Mouse (Mus musculus): ENCODE data around the gene Nob1. TPM values are rescaled to one million over a fixed set of nuclear protein-coding genes. Genes with fewer than 3 reads are reported as not detected.

Nob1 gene
- polyA plus RNA-seq, 1 experiment from 2014 or later = 78.3 TPM

GRCm38 (mm10) chr8:107396106-107396670 lies 28.7 kb downstream of the Nob1 start:
- no peak for ATAC-seq (ENCODE audit: low FRiP score)
- H3K27me3 ChIP-seq = no peaks in the 10 kb centered on the region

GRCm38 (mm10) chr8:107395397-107395796 lies 29.5 kb downstream of the Nob1 start:
- H3K9me3 ChIP-seq (replicated peaks) = no peaks in the 10 kb centered on the region
- no peaks in the 10 kb centered on the region for H3K36me3 ChIP-seq
- no peak overlapping the region for H3K9ac ChIP-seq
- H3K27ac ChIP-seq = no peak overlapping the region
- H3K4me2 ChIP-seq (replicated peaks) = no peak overlapping the region
- peaks cover 4% of the 10 kb centered on the region; the same call in 1 of the 2 replicates for H3K4me1 ChIP-seq
- H3K4me3 ChIP-seq = no peak overlapping the region
- H3K27me3 ChIP-seq = no peaks in the 10 kb centered on the region
- ATAC-seq (ENCODE audit: low FRiP score) = no peak

More at GRCm38 (mm10) chr8:107396106-107396670, 28.7 kb downstream of the Nob1 start:
- Histone ChIP-seq H3K4me1 (peaks cover 4% of the 10 kb centered on the region; the same call in 1 of the 2 replicates), H3K4me3 (no peak overlapping the region), H3K36me3 (no peaks in the 10 kb centered on the region), H3K4me2 (replicated peaks) (no peak overlapping the region), H3K27ac (no peak overlapping the region), H3K9ac (no peak overlapping the region), H3K9me3 (replicated peaks) (no peaks in the 10 kb centered on the region)
- WGBS = 87% methylated on average over 10 of the region's 10 CpGs

- no peaks in the 10 kb centered on the region for H3K9me3 ChIP-seq (replicated peaks)
- WGBS = 76% methylated on average over 4 of the region's 4 CpGs
- no peaks in the 10 kb centered on the region for H3K27me3 ChIP-seq
- H3K36me3 ChIP-seq = no peaks in the 10 kb centered on the region
- no peak overlapping the region for H3K9ac ChIP-seq
- H3K4me2 ChIP-seq (replicated peaks) = no peak overlapping the region
- H3K4me3 ChIP-seq = no peak overlapping the region
- ATAC-seq (ENCODE audit: low FRiP score) = no peak
- no peak overlapping the region for H3K27ac ChIP-seq
- H3K4me1 ChIP-seq = no peaks in the 10 kb centered on the region
Observed at GRCm38 (mm10) chr8:107391136-107391516, 33.7 kb downstream of the Nob1 start.

DNA sequence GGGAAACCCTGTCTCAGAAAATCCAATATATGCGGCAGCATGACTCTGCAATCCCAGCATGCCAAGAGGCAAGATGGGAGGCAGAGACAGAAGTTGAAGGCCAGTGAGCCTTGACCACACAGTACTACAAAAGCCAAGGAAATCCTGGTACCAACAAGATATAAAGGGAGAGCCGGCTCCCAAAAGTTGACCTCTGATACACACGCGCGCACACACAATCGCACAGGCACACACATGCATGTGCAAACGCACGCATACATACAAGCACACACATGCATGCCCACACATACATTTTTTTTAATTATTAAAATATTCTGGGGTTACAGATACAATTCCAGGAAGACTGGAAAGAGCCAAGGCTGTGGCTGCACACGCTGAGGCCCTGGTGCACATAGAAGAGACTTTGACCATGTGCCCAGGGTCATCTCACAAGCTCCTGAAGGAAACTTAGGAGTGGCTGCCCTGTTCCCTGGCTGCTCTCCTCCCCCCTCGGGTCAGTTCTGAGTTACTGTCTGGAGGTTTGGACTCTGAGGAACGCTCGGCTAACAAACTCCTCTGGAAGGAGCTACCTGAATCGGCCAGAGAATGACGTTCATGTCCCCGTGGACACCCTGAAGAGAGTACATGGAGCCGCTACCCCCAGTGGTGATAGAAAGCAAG lies 34.2 kb downstream of the Nob1 start:
- Histone ChIP-seq H3K4me2 (replicated peaks) (no peak overlapping the region), H3K4me1 (no peaks in the 10 kb centered on the region), H3K4me3 (no peak overlapping the region), H3K36me3 (no peaks in the 10 kb centered on the region), H3K27ac (no peak overlapping the region), H3K27me3 (no peaks in the 10 kb centered on the region), H3K9ac (no peak overlapping the region), H3K9me3 (replicated peaks) (no peaks in the 10 kb centered on the region)
- no peak for ATAC-seq (ENCODE audit: low FRiP score)
- 93% methylated on average over 16 of the region's 16 CpGs for WGBS

- H3K4me3 ChIP-seq = no peak overlapping the region
- 0 out of 2 replicates have a peak, but pooled peaks cover 3% of the 10 kb centered on the region for H3K27me3 ChIP-seq
- no peak for ATAC-seq (ENCODE audit: low FRiP score)
- H3K4me2 ChIP-seq (replicated peaks) = no peak overlapping the region
- no peaks in the 10 kb centered on the region for H3K9me3 ChIP-seq (replicated peaks)
- H3K27ac ChIP-seq = no peak overlapping the region
- H3K9ac ChIP-seq = no peak overlapping the region
- H3K36me3 ChIP-seq = no peaks in the 10 kb centered on the region
- 81% methylated on average over 8 of the region's 8 CpGs for WGBS
- H3K4me1 ChIP-seq = no peaks in the 10 kb centered on the region
Observed at GRCm38 (mm10) chr8:107389557-107389956, 35.3 kb downstream of the Nob1 start.

DNA sequence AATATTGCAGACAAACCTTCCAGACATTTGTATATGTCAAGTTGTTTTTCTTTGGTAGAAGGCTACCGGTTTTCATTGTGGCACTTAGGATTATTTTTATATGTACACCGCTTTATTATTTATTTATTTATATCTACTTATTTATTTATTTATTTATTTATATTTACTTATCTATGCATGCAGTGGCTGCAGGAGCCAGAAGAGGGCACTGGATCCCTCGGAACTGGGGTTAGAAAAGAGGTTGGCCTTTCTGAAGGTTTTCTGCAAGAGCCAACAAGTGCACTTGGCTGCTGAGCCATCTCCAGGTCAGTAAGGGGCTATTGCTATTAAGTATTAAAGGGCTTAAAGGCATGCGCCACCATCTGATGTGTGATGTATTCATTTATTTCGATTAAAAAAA lies 37.0 kb downstream of the Nob1 start:
- Histone ChIP-seq H3K27me3 (0 out of 2 replicates have a peak, but pooled peaks cover 3% of the 10 kb centered on the region), H3K4me3 (no peak overlapping the region), H3K27ac (no peak overlapping the region), H3K9ac (no peak overlapping the region), H3K4me1 (no peaks in the 10 kb centered on the region), H3K36me3 (no peaks in the 10 kb centered on the region), H3K9me3 (replicated peaks) (no peaks in the 10 kb centered on the region), H3K4me2 (replicated peaks) (no peak overlapping the region)
- 66% methylated on average over 5 of the region's 5 CpGs for WGBS
- no peak for ATAC-seq (ENCODE audit: low FRiP score)

DNA sequence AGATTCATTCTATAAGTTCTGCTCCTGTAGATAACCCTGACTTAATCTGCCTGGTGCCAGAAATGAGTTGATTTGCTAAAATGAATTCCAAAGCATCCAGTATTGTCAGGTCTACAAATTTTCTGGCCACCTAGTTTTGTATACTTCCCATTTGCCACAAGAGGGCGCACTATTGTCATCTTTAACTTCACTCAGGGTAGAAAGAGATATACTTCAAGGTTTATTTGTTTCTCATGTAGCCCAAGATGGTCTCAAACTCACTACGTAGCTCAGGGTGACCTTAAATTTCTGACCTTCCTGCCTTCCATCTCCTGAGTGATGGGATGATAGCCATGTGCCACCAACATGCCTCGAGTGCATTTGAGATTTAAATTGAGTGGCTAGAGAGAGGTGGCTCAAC lies 38.2 kb downstream of the Nob1 start:
- Histone ChIP-seq H3K27me3 (0 out of 2 replicates have a peak, but pooled peaks cover 3% of the 10 kb centered on the region), H3K9ac (no peak overlapping the region), H3K9me3 (replicated peaks) (no peaks in the 10 kb centered on the region), H3K4me3 (no peak overlapping the region), H3K4me1 (no peaks in the 10 kb centered on the region), H3K27ac (no peak overlapping the region), H3K36me3 (no peaks in the 10 kb centered on the region), H3K4me2 (replicated peaks) (no peak overlapping the region)
- no peak for ATAC-seq (ENCODE audit: low FRiP score)
- WGBS = 36% methylated on average over 3 of the region's 3 CpGs

- WGBS = 57% methylated on average over 5 of the region's 5 CpGs
- Histone ChIP-seq H3K27me3 (0 out of 2 replicates have a peak, but pooled peaks cover 3% of the 10 kb centered on the region), H3K4me2 (replicated peaks) (no peak overlapping the region), H3K4me3 (no peak overlapping the region), H3K36me3 (no peaks in the 10 kb centered on the region), H3K27ac (no peak overlapping the region), H3K9ac (no peak overlapping the region), H3K4me1 (no peaks in the 10 kb centered on the region), H3K9me3 (replicated peaks) (no peaks in the 10 kb centered on the region)
- no peak for ATAC-seq (ENCODE audit: low FRiP score)
Observed at GRCm38 (mm10) chr8:107386171-107386570, 38.7 kb downstream of the Nob1 start.

GRCm38 (mm10) chr8:107385063-107385462 lies 39.8 kb downstream of the Nob1 start:
- H3K4me2 ChIP-seq (replicated peaks) = no peak overlapping the region
- H3K9ac ChIP-seq = no peak overlapping the region
- no peak overlapping the region for H3K27ac ChIP-seq
- H3K36me3 ChIP-seq = peaks cover 8% of the 10 kb centered on the region
- H3K4me3 ChIP-seq = no peak overlapping the region
- WGBS = 90% methylated on average over 2 of the region's 2 CpGs
- no peak for ATAC-seq (ENCODE audit: low FRiP score)
- H3K27me3 ChIP-seq = 0 out of 2 replicates have a peak, but pooled peaks cover 3% of the 10 kb centered on the region
- H3K4me1 ChIP-seq = no peaks in the 10 kb centered on the region
- H3K9me3 ChIP-seq (replicated peaks) = no peaks in the 10 kb centered on the region

GRCm38 (mm10) chr8:107384651-107385050 lies 40.2 kb downstream of the Nob1 start:
- ATAC-seq (ENCODE audit: low FRiP score) = no peak
- H3K27me3 ChIP-seq = 0 out of 2 replicates have a peak, but pooled peaks cover 3% of the 10 kb centered on the region
- H3K9ac ChIP-seq = no peak overlapping the region
- H3K4me3 ChIP-seq = no peak overlapping the region
- peaks cover 10% of the 10 kb centered on the region for H3K36me3 ChIP-seq
- no peak overlapping the region for H3K4me2 ChIP-seq (replicated peaks)
- H3K27ac ChIP-seq = no peak overlapping the region
- 73% methylated on average over 5 of the region's 5 CpGs for WGBS
- no peaks in the 10 kb centered on the region for H3K9me3 ChIP-seq (replicated peaks)
- no peaks in the 10 kb centered on the region for H3K4me1 ChIP-seq

GRCm38 (mm10) chr8:107382898-107383297 lies 42.0 kb downstream of the Nob1 start:
- H3K4me1 ChIP-seq = no peaks in the 10 kb centered on the region
- 74% methylated on average over 4 of the region's 4 CpGs for WGBS
- no peak for ATAC-seq (ENCODE audit: low FRiP score)
- no peak overlapping the region for H3K4me3 ChIP-seq
- H3K9me3 ChIP-seq (replicated peaks) = no peaks in the 10 kb centered on the region
- H3K27ac ChIP-seq = no peak overlapping the region
- no peak overlapping the region for H3K4me2 ChIP-seq (replicated peaks)
- H3K27me3 ChIP-seq = 0 out of 2 replicates have a peak, but pooled peaks cover 3% of the 10 kb centered on the region
- H3K36me3 ChIP-seq = peaks cover 22% of the 10 kb centered on the region
- H3K9ac ChIP-seq = no peak overlapping the region

GRCm38 (mm10) chr8:107381666-107382065 lies 43.2 kb downstream of the Nob1 start:
- H3K36me3 ChIP-seq = peaks cover 24% of the 10 kb centered on the region
- WGBS = 91% methylated on average over 4 of the region's 4 CpGs
- no peak overlapping the region for H3K4me3 ChIP-seq
- no peak for ATAC-seq (ENCODE audit: low FRiP score)
- H3K27me3 ChIP-seq = 0 out of 2 replicates have a peak, but pooled peaks cover 3% of the 10 kb centered on the region
- H3K27ac ChIP-seq = no peak overlapping the region
- no peak overlapping the region for H3K4me2 ChIP-seq (replicated peaks)
- no peaks in the 10 kb centered on the region for H3K9me3 ChIP-seq (replicated peaks)
- no peak overlapping the region for H3K9ac ChIP-seq
- no peaks in the 10 kb centered on the region for H3K4me1 ChIP-seq

GRCm38 (mm10) chr8:107380734-107381133 lies 44.1 kb downstream of the Nob1 start:
- Histone ChIP-seq H3K27me3 (0 out of 2 replicates have a peak, but pooled peaks cover 3% of the 10 kb centered on the region), H3K4me1 (no peaks in the 10 kb centered on the region), H3K4me3 (no peak overlapping the region), H3K36me3 (peaks cover 24% of the 10 kb centered on the region), H3K4me2 (replicated peaks) (no peak overlapping the region), H3K9me3 (replicated peaks) (no peaks in the 10 kb centered on the region), H3K27ac (no peak overlapping the region), H3K9ac (no peak overlapping the region)
- WGBS = 94% methylated on average over 8 of the region's 8 CpGs
- ATAC-seq (ENCODE audit: low FRiP score) = no peak

Measured in hindbrain, embryonic 12.5 days (tissue).